Mouse (Mus musculus) liver, embryonic 13.5 days (tissue): ENCODE measurements at regions not wholly inside any gene's neighbourhood (a gene's known extent, or its start where the extent isn't known, plus 50 kb on each side); places are given as distances from the start of the nearest gene placed in this dataset.

Experiments
- ATAC-seq: fragments of 200-750 bp; cut with Nextera tagmentation; 2 replicates; pipeline ENCODE4 v1.8.0; 2017; ENCODE audit warnings: low read depth, mild to moderate bottlenecking, moderate number of reproducible peaks, moderate library complexity
- DNase-seq: peaks from one replicate; pipeline ENCODE4 v3.0.0; 2022
- H3K27ac ChIP-seq: fragments of 300-500 bp; sonication (generic); 2 replicates; pipeline ENCODE4 v1.5.1; 2015; ENCODE audit warnings: moderate library complexity, mild to moderate bottlenecking, inconsistent platforms
- H3K27me3 ChIP-seq: fragments of 300-500 bp; sonication (generic); 2 replicates; pipeline ENCODE4 v1.6.1; 2015; ENCODE audit warnings: mild to moderate bottlenecking, inconsistent platforms
- H3K36me3 ChIP-seq: fragments of 300-500 bp; sonication (generic); 2 replicates; pipeline ENCODE4 v1.6.1; 2015; ENCODE audit warnings: mild to moderate bottlenecking, inconsistent platforms
- H3K4me1 ChIP-seq: fragments of 300-500 bp; sonication (generic); replicated peaks from 2 replicates; pipeline ENCODE4 v1.6.1; 2015; ENCODE audit warnings: inconsistent platforms
- H3K4me2 ChIP-seq: fragments of 300-500 bp; sonication (generic); 2 replicates; pipeline ENCODE4 v1.6.1; 2015; ENCODE audit warnings: inconsistent platforms, mild to moderate bottlenecking, moderate library complexity
- H3K4me3 ChIP-seq: fragments of 300-500 bp; sonication (generic); replicated peaks from 2 replicates; pipeline ENCODE4 v1.5.1; 2015; ENCODE audit warnings: mild to moderate bottlenecking, inconsistent platforms
- H3K9ac ChIP-seq: fragments of 300-500 bp; sonication (generic); 2 replicates; pipeline ENCODE4 v1.6.1; 2015; ENCODE audit warnings: mild to moderate bottlenecking, inconsistent platforms
- H3K9me3 ChIP-seq: fragments of 300-500 bp; sonication (generic); replicated peaks from 2 replicates; pipeline ENCODE4 v1.6.1; 2016; ENCODE audit warnings: inconsistent platforms
- WGBS: fragments of 180-500 bp; shearing (Covaris S2); methylation state at CpG from one replicate; pipeline ENCODE4 v1.1.7; 2015; ENCODE audit not compliant: insufficient replicate concordance; 5-methylcytosine and 5-hydroxymethylcytosine counted together

GRCm38 (mm10) chr5:128482617-128483440 is 50.0 kb upstream of the Tmem132d start:
- H3K9me3 ChIP-seq = 0 out of 2 replicates have a peak, but pooled peaks cover 3% of the 10 kb centered on the region
- no peak overlapping the region for H3K27ac ChIP-seq
- H3K4me3 ChIP-seq = no peak overlapping the region
- DNase-seq (no peak), ATAC-seq (no peak)
- 9% methylated on average over 20 of the region's 20 CpGs for WGBS
- no peak overlapping the region for H3K9ac ChIP-seq
- H3K36me3 ChIP-seq = no peaks in the 10 kb centered on the region
- H3K27me3 ChIP-seq = peaks cover 15% of the 10 kb centered on the region; the same call in 1 of the 2 replicates
- H3K4me2 ChIP-seq = no peak overlapping the region
- H3K4me1 ChIP-seq = no peaks in the 10 kb centered on the region
